Mouse (Mus musculus): Measurements from ENCODE around the gene Myh7b.
A peak's percentile ranks its signal among the peaks of the same experiment; 100 is the strongest.
"Not testable (repeated sequence)": the region's sequence is repeated elsewhere in the genome, so short reads cannot be mapped to it uniquely, and the experiment has no call there.

The Myh7b gene

GRCm38 (mm10) chr2:155604560-155605235, 6.3 kb upstream of the Myh7b start:
- DNase-seq (ENCODE audit: low read depth, low spot score) = no peak

GRCm38 (mm10) chr2:155605236-155605589, 5.8 kb upstream of the Myh7b start:
- DNase-seq (ENCODE audit: low read depth, low spot score) = not testable (repeated sequence)

GRCm38 (mm10) chr2:155606360-155606759, 4.7 kb upstream of the Myh7b start:
- peak; percentile 87 for DNase-seq (ENCODE audit: low read depth, low spot score)

- DNase-seq (ENCODE audit: low read depth, low spot score) = no peak
Observed at GRCm38 (mm10) chr2:155611834-155612550, 980 bp downstream of the Myh7b start.

- DNase-seq (ENCODE audit: low read depth, low spot score) = peak; percentile 87
Observed at GRCm38 (mm10) chr2:155613326-155613755, 2.3 kb downstream of the Myh7b start.

GRCm38 (mm10) chr2:155613953-155614352, 2.9 kb downstream of the Myh7b start:
- no peak for DNase-seq (ENCODE audit: low read depth, low spot score)

- no peak for DNase-seq (ENCODE audit: low read depth, low spot score)
Observed at GRCm38 (mm10) chr2:155616971-155617370, 6.0 kb downstream of the Myh7b start.

GRCm38 (mm10) chr2:155619817-155620216, 8.8 kb downstream of the Myh7b start:
- DNase-seq (ENCODE audit: low read depth, low spot score) = peak; percentile 79

- DNase-seq (ENCODE audit: low read depth, low spot score) = no peak
Observed at GRCm38 (mm10) chr2:155622606-155623005, 11.6 kb downstream of the Myh7b start.

GRCm38 (mm10) chr2:155623996-155624395, 13.0 kb downstream of the Myh7b start:
- no peak for DNase-seq (ENCODE audit: low read depth, low spot score)

- peak; percentile 88 for DNase-seq (ENCODE audit: low read depth, low spot score)
Observed at GRCm38 (mm10) chr2:155624730-155625129, 13.7 kb downstream of the Myh7b start.

- no peak for DNase-seq (ENCODE audit: low read depth, low spot score)
Observed at GRCm38 (mm10) chr2:155626277-155626676, 15.3 kb downstream of the Myh7b start.

GRCm38 (mm10) chr2:155627030-155627738, 16.2 kb downstream of the Myh7b start:
- peak; percentile 86 for DNase-seq (ENCODE audit: low read depth, low spot score)

GRCm38 (mm10) chr2:155628112-155628511, 17.1 kb downstream of the Myh7b start:
- DNase-seq (ENCODE audit: low read depth, low spot score) = no peak

- DNase-seq (ENCODE audit: low read depth, low spot score) = no peak
Observed at GRCm38 (mm10) chr2:155628519-155628918, 17.5 kb downstream of the Myh7b start.

GRCm38 (mm10) chr2:155629231-155629661, 18.2 kb downstream of the Myh7b start:
- peak; percentile 92 for DNase-seq (ENCODE audit: low read depth, low spot score)

GRCm38 (mm10) chr2:155630153-155630552, 19.1 kb downstream of the Myh7b start:
- DNase-seq (ENCODE audit: low read depth, low spot score) = no peak

GRCm38 (mm10) chr2:155630590-155631416, 19.8 kb downstream of the Myh7b start:
- DNase-seq (ENCODE audit: low read depth, low spot score) = no peak

GRCm38 (mm10) chr2:155632138-155632936, 21.3 kb downstream of the Myh7b start:
- DNase-seq (ENCODE audit: low read depth, low spot score) = no peak

GRCm38 (mm10) chr2:155633121-155633520, 22.1 kb downstream of the Myh7b start:
- no peak for DNase-seq (ENCODE audit: low read depth, low spot score)

- DNase-seq (ENCODE audit: low read depth, low spot score) = peak; percentile 59
Observed at GRCm38 (mm10) chr2:155633731-155634130, 22.7 kb downstream of the Myh7b start.
